Mouse (Mus musculus): ENCODE results near the gene Lrrn2.
"Not testable (repeated sequence)": the region's sequence is repeated elsewhere in the genome, so short reads cannot be mapped to it uniquely, and the experiment has no call there.

Gene Lrrn2

GRCm38 (mm10) chr1:132930291-132930690 is 50.2 kb downstream of the Lrrn2 start:
- DNase-seq (ENCODE audit: low spot score), result no peak

GRCm38 (mm10) chr1:132932421-132932820 is 52.3 kb downstream of the Lrrn2 start:
- no peak for DNase-seq (ENCODE audit: low spot score)

GRCm38 (mm10) chr1:132934856-132935255 is 54.8 kb downstream of the Lrrn2 start:
- DNase-seq (ENCODE audit: low spot score), result no peak

GRCm38 (mm10) chr1:132937296-132938030 is 57.4 kb downstream of the Lrrn2 start:
- no peak for DNase-seq (ENCODE audit: low spot score)

- DNase-seq (ENCODE audit: low spot score), result no peak
Observed at GRCm38 (mm10) chr1:132938975-132939374, 58.9 kb downstream of the Lrrn2 start.

- DNase-seq (ENCODE audit: low spot score), result no peak
Observed at GRCm38 (mm10) chr1:132945826-132946225, 65.8 kb downstream of the Lrrn2 start.

GRCm38 (mm10) chr1:132947811-132948210 is 67.7 kb downstream of the Lrrn2 start:
- DNase-seq (ENCODE audit: low spot score), result no peak

- no peak for DNase-seq (ENCODE audit: low spot score)
Observed at GRCm38 (mm10) chr1:132956809-132957208, 76.7 kb downstream of the Lrrn2 start.

GRCm38 (mm10) chr1:132961751-132962150 is 81.7 kb downstream of the Lrrn2 start:
- no peak for DNase-seq (ENCODE audit: low spot score)

GRCm38 (mm10) chr1:132964106-132964505 is 84.0 kb downstream of the Lrrn2 start:
- no peak for DNase-seq (ENCODE audit: low spot score)

- DNase-seq (ENCODE audit: low spot score), result no peak
Observed at GRCm38 (mm10) chr1:132964691-132965090, 84.6 kb downstream of the Lrrn2 start.

GRCm38 (mm10) chr1:132968659-132969058 is 88.6 kb downstream of the Lrrn2 start:
- DNase-seq (ENCODE audit: low spot score), result peak; percentile 49

- DNase-seq (ENCODE audit: low spot score), result no peak
Observed at GRCm38 (mm10) chr1:132977402-132977801, 97.3 kb downstream of the Lrrn2 start.

GRCm38 (mm10) chr1:132981232-132981631 is 101.2 kb downstream of the Lrrn2 start:
- DNase-seq (ENCODE audit: low spot score), result no peak

- peak; percentile 40 for DNase-seq (ENCODE audit: low spot score)
Observed at GRCm38 (mm10) chr1:132982728-132983127, 102.7 kb downstream of the Lrrn2 start.

GRCm38 (mm10) chr1:132988556-132989459 is 108.7 kb downstream of the Lrrn2 start:
- not testable (repeated sequence) for DNase-seq (ENCODE audit: low spot score)
